Comparison of ENCODE assay signal across 12 mouse cellular contexts in genomic region chr4:154312935-154313621, GRCm38 (mm10). TPM values are rescaled to one million over a fixed set of nuclear protein-coding genes. Genes with fewer than 3 reads are reported as not detected.
DNase-seq lines count a peak whose midpoint lies in the region; ATAC-seq and TF ChIP-seq lines count a peak whose summit lies in the region.
"Had no signal": no experiment of that assay in that cellular context is flagged by ENCODE, and none has a peak within 500 bp of the region (broad histone marks: within the 10 kb centered on the region; RNA-seq: fewer than 3 reads in every experiment).

No protein-coding gene starts in this region.

- no peak overlapping the region for H3K4me2 ChIP-seq in forebrain, embryonic 15.5 days (replicated peaks)
- no peak overlapping the region for H3K4me2 ChIP-seq in heart, embryonic 11.5 days

- H3K27me3 ChIP-seq in forebrain, embryonic 15.5 days, result no peaks in the 10 kb centered on the region
- 0 out of 2 replicates have a peak, but pooled peaks cover 4% of the 10 kb centered on the region for H3K27me3 ChIP-seq in heart, embryonic 11.5 days (ENCODE audit: control insufficient read depth, insufficient read depth, low read length)

- H3K4me1 ChIP-seq in forebrain, embryonic 15.5 days, result peaks cover 8% of the 10 kb centered on the region; the same call in 1 of the 2 replicates
- H3K4me1 ChIP-seq in olfactory bulb, adult 2 months (ENCODE audit: control insufficient read depth, insufficient read depth, low read length), result no peaks in the 10 kb centered on the region
- no peaks in the 10 kb centered on the region for H3K4me1 ChIP-seq in heart, embryonic 11.5 days (ENCODE audit: control insufficient read depth, insufficient read depth, low read length)

- WGBS in forebrain, embryonic 15.5 days, result 12% methylated on average over 4 of the region's 4 CpGs
- WGBS in olfactory bulb, adult 2 months, result 44% methylated on average over 4 of the region's 4 CpGs
- WGBS in heart, embryonic 11.5 days (ENCODE audit: insufficient replicate concordance), result 49% methylated on average over 4 of the region's 4 CpGs

- TF ChIP-seq POLR2A in olfactory bulb, adult 2 months (IDR thresholded peaks at IDR 0.05; ENCODE audit: insufficient read depth, low read depth, low read length), result no peak

- H3K4me3 ChIP-seq in forebrain, embryonic 15.5 days, result no peak overlapping the region
- no peak overlapping the region for H3K4me3 ChIP-seq in olfactory bulb, adult 2 months (ENCODE audit: insufficient read depth, low read depth, low read length)
- no peak overlapping the region for H3K4me3 ChIP-seq in heart, embryonic 11.5 days (ENCODE audit: low read depth, low read length)

- no peaks in the 10 kb centered on the region for H3K9me3 ChIP-seq in forebrain, embryonic 15.5 days
- H3K9me3 ChIP-seq in heart, embryonic 11.5 days (replicated peaks; ENCODE audit: control insufficient read depth, low read length), result no peaks in the 10 kb centered on the region

- H3K36me3 ChIP-seq in forebrain, embryonic 15.5 days, result no peaks in the 10 kb centered on the region
- H3K36me3 ChIP-seq in heart, embryonic 11.5 days (ENCODE audit: control insufficient read depth, insufficient read depth, low read length), result no peaks in the 10 kb centered on the region

- TF ChIP-seq CTCF in olfactory bulb, adult 2 months (IDR thresholded peaks at IDR 0.05; ENCODE audit: insufficient read depth, low read depth, low read length), result no peak

- H3K27ac ChIP-seq in forebrain, embryonic 15.5 days (replicated peaks), result peak overlapping the region; percentile 58
- H3K27ac ChIP-seq in olfactory bulb, adult 2 months (ENCODE audit: insufficient read depth, low read depth, low read length), result peak overlapping the region; percentile 75
- no peak overlapping the region for H3K27ac ChIP-seq in heart, embryonic 11.5 days (ENCODE audit: low read depth, low read length)

- no peak overlapping the region for H3K9ac ChIP-seq in forebrain, embryonic 15.5 days (replicated peaks)
- H3K9ac ChIP-seq in heart, embryonic 11.5 days (ENCODE audit: low read depth, low read length), result no peak overlapping the region

- peak; percentile 20 for DNase-seq in retina, adult 2 months (ENCODE audit: low read depth, low spot score)
- DNase-seq in retina, embryonic 14.5 days (ENCODE audit: low spot score), result no peak
- DNase-seq in layer of hippocampus, postnatal 36 days, result peak; percentile 39 to 57
- no peak for DNase-seq in urinary bladder, postnatal 25 days (ENCODE audit: low spot score)
- DNase-seq: kidney, adult 9 months; thymus, adult 18-20 months had no signal

- peak; percentile 81 for ATAC-seq in forebrain, embryonic 15.5 days (replicated peaks)
- no peak for ATAC-seq in activated CD4-positive, CD25-positive, alpha-beta regulatory T cell, adult 4 months
- ATAC-seq in heart, embryonic 11.5 days (replicated peaks; ENCODE audit: insufficient number of reproducible peaks, low FRiP score, low TSS enrichment), result no peak

RNA-seq across cellular contexts. Expression of gene Arhgef16, which starts 11.6 kb away (rescaled TPM):
- polyA plus RNA-seq in forebrain, embryonic 15.5 days (2015; fragmentation: Nextera tagmentation; extraction: Ambion mirVana), result 0.60 and 0.63 TPM in 2 replicates
- under 1 TPM; 0.33 to 0.72 TPM for total RNA-seq in layer of hippocampus, postnatal 36 days (2021)
- not detected in 2 replicates for polyA plus RNA-seq in olfactory bulb, adult 2 months (2012; ENCODE audit: insufficient read depth, insufficient read length, low replicate concordance, missing spikeins)
- polyA plus RNA-seq in activated CD4-positive, CD25-positive, alpha-beta regulatory T cell, adult 4 months (2017; shearing (Covaris generic)), result 1 to 10 TPM; 4.8 to 5.0 TPM
- 1.1 and 1.5 TPM in 2 replicates for polyA plus RNA-seq in heart, embryonic 11.5 days (2014; fragmentation: Nextera tagmentation; extraction: Ambion mirVana)
- total RNA-seq: granulocyte monocyte progenitor cell, adult 5-6 weeks had no signal

RNA-seq across cellular contexts. Expression of gene B230104I21Rik, which starts 22.8 kb away (rescaled TPM):
- 0.20 TPM in 1 of 2 replicates, not detected in the other for polyA plus RNA-seq in forebrain, embryonic 15.5 days (2015; fragmentation: Nextera tagmentation; extraction: Ambion mirVana)
- total RNA-seq in layer of hippocampus, postnatal 36 days (2021), result under 1 TPM in 1 of 2 experiments, not detected in 1; 0.46 TPM
- not detected in 2 replicates for polyA plus RNA-seq in olfactory bulb, adult 2 months (2012; ENCODE audit: insufficient read depth, insufficient read length, low replicate concordance, missing spikeins)
- polyA plus RNA-seq in activated CD4-positive, CD25-positive, alpha-beta regulatory T cell, adult 4 months (2017; shearing (Covaris generic)), result not detected
- 0.24 TPM in 1 of 2 replicates, not detected in the other for polyA plus RNA-seq in heart, embryonic 11.5 days (2014; fragmentation: Nextera tagmentation; extraction: Ambion mirVana)
- total RNA-seq: granulocyte monocyte progenitor cell, adult 5-6 weeks had no signal
- polyA plus RNA-seq: lung, embryonic 16.5 days had no signal

Comparison
In these comparisons a context has a peak if more than half of its experiments do, and no peak if none do; other contexts are left out.
1. DNase-seq: peak in retina, adult 2 months (single experiment) and layer of hippocampus, postnatal 36 days (2 of 2); none in retina, embryonic 14.5 days (single experiment) and urinary bladder, postnatal 25 days (single experiment).